Mouse (Mus musculus) spleen, adult 10 weeks (tissue): Measurements from ENCODE around the gene 1700037C18Rik. TPM values are rescaled to one million over a fixed set of nuclear protein-coding genes. Genes with fewer than 3 reads are reported as not detected.

Experiments used
- polyA plus RNA-seq: library from polyadenylated mRNA; stranded (reverse); fragments of 350-450 nt; fragmentation: Illumina TruSeq; extraction: RNeasy Lipid Tissue Mini Kit (QIAGEN cat#74804); gene quantifications from one replicate; pipeline ENCODE4 v1.2.3, GENCODE M21; 2015; ENCODE audit warnings: low replicate concordance; ENCODE audit not compliant: insufficient read depth

1700037C18Rik gene
- 3.5 TPM for polyA plus RNA-seq

DNA sequence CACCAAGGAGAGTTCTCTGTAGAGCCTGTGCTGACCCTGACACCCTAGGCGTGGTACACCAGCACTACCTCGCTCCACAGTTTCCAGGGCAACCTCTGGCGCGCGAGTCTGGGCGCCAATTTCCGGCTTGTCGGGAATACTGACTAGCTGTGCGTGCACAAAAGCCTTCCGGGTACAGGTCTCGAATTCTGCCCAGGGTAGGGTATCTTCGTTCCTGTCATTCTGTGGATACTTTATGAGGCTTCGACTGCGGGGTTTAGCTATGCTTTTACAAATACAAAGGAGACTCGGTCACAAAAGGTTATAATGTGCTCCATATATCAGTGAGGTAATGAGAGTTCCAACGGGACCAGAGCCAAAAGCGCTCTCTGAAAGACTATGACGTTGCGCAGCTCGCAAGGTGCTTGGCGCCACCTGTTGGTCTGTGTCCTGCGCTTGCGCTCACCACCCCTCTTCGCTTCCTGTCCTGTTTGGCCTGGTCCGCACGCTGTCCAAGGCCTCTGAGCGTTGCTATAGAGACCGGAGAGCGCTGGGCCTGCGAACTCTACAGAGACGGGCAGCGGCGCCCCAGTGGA is at the start of gene 1700037C18Rik, which contains the start of gene Cluap1:
Gene 1700037C18Rik (minus strand): TSS at position 153 of the 575 bp plus-strand sequence.
Gene Cluap1 (plus strand): TSS at position 265 of the 575 bp plus-strand sequence.

DNA sequence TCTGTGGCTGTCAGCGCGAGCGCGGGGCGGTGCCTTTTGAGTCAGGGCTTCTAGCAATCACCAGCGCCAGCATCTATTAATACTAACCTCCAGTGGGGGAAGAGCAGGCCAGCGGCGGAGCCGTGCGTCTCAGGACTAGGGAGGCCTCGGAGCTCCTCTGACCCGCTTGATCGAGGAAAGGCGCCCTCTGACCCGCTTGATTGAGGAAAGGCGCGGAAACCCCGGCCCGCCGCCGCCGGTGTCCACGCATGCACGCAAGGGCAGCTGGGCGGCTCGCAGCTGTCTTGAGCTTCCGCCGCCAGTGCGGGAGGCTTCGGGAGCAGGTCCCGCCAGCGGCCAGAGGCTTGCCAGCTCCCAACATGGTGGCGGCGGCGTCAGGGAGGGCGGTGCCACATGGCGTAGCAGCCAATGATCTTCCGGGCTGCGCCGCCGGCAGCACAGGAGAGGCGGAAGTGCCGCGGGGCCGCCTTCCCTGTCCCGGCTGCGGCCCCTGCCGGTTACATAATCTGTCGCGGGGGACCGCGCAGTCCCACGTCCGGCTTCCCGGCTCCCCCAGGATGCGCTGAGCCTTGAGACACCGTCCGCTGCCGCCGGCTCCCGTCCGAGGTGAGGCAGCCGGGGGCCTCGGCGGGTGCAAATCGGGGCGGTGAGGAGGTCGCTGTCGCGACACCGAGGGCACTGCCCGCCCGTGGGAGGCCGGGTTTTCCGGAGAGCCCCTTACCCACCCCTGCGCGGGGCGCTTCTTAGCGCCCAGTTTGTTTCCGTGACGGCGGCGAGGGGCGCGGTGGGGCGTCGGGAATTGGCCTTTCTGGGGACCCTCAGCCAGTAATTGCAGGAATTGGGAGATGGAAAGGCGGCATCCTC is 24.1 kb downstream of the 1700037C18Rik start, which contains the start of the genes Zfp597 and Gm20695:
Gene Zfp597 (minus strand): TSS at position 361 of the 864 bp plus-strand sequence.
Gene Gm20695 (plus strand): TSS at position 448 of the 864 bp plus-strand sequence.

GRCm38 (mm10) chr16:3872216-3873047 is 36.1 kb downstream of the 1700037C18Rik start, which contains the start of gene Naa60:
Naa60 (plus strand) TSS chr16:3872375.

DNA sequence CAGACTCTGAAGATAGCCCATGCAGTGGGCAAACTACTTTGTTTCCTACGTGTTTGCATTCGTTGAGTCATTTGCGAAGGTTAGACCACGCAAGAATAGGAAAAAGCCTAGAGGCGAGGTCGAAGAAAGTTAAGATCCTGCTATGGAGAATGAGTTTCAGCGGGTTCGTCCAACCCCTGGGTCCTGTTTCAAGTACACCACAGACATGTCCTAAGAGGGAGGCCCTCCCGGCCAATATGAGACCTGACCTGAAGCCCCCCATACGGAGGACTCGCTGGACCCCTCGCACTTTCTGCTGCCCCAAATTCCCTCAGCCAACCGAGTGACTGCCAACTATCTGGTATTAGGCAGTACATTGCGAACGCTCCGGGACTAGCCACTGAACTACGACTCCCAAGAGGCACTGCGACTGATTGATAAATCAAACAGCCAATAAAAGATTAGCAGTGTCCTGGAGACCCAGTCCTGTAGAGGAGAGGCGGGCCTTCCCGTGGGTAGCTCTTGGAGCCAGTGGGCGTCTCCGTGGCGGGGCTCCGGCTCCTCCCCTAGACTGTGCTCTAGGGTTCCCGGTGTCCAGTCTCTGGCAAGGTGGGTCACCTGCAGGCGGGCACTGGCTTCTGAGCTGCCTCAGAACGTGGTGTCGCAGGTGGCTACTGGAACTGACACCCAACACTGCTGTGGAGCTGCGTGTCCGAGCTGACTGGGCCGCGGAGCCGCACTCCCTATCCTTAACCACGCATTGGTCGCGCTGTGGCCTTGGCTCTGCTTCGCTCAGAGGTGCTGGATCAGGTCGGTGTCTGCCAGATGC is 61.6 kb downstream of the 1700037C18Rik start, which contains the start of gene Zfp174:
Gene Zfp174 (plus strand): TSS at position 558 of the 808 bp plus-strand sequence.

Other genes starting within 250 kb of the 1700037C18Rik start
- gene Mefv, start 190.6 kb downstream of the 1700037C18Rik start, polyA plus RNA-seq: 21.6 TPM
- 86.3 TPM for gene Zfp263, start 164.6 kb downstream of the 1700037C18Rik start, polyA plus RNA-seq
- not detected for gene Olfr15, start 77.8 kb downstream of the 1700037C18Rik start, polyA plus RNA-seq
- 2.0 TPM for gene Zfp174, start 61.4 kb downstream of the 1700037C18Rik start, polyA plus RNA-seq
- gene Naa60, start 36.3 kb downstream of the 1700037C18Rik start, polyA plus RNA-seq: 92.9 TPM
- 33.8 TPM for gene Zfp597, start 24.1 kb downstream of the 1700037C18Rik start, polyA plus RNA-seq
- 0.79 TPM for gene Gm20695, start 24.0 kb downstream of the 1700037C18Rik start, polyA plus RNA-seq
- gene Cluap1, start 112 bp upstream of the 1700037C18Rik start, polyA plus RNA-seq: 30.9 TPM
- gene Nlrc3, start 67.9 kb upstream of the 1700037C18Rik start, polyA plus RNA-seq: 33.9 TPM
- 42.3 TPM for gene Slx4, start 95.1 kb upstream of the 1700037C18Rik start, polyA plus RNA-seq
- gene Dnase1, start 128.3 kb upstream of the 1700037C18Rik start, polyA plus RNA-seq: 0.18 TPM
- 58.1 TPM for gene Trap1, start 169.1 kb upstream of the 1700037C18Rik start, polyA plus RNA-seq